Mouse (Mus musculus) heart, postnatal 25 days (tissue): ENCODE results near the gene Grik3. TPM values are rescaled to one million over a fixed set of nuclear protein-coding genes. Genes with fewer than 3 reads are reported as not detected.

Experiments used
- DNase-seq: peaks from one replicate; pipeline ENCODE4 v3.0.0; 2022; ENCODE audit warnings: low spot score
- intact Hi-C: fragments of 180-260 bp; cut with DNase I; formaldehyde crosslinking; loops from one replicate; pipeline ENCODE4 v1.15.1; 2025
- total RNA-seq, 2 experiments: library from RNA; stranded (reverse); gene quantifications; 2 replicates each; pipeline ENCODE4 v1.2.3; 2021

Grik3 gene
- total RNA-seq, 2 experiments from 2014 or later = 0.11 to 0.13 TPM

DNA sequence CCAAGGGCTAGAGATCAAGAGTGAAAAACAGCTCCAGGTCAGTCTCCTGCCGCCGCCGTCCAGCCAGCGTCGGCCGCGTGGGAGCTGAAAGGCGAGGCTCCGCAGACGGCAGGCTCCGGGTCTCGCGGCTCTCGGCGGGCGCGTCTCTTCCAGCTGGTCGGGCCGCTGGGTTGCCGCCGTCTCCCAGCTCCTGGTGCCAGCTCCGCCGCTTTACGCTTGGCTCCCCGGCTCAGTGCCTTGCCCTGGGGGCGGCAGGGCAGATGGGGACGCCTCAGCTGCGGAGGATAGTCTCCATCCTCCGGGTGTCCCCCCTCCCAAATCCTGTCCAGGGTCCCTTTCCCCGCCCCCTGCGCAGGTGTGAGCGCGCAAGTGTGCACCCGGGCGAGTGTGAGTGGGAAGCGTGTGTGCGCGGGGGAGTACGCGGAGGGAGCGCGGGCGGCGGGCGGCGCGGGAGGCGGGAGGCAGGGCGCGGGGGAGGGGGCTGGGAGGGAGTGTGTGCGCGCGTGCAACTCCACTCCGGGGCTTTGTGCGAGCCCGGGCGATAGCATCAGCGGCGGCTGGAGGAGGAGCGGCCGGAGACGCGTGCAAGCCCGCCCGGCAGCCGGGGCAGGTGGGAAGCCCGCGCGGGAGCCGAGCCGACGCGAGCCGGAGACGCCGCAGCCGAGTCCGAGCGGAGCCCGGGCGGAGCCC is 454 bp upstream of the Grik3 start:
- intact Hi-C loops = loop anchor here (5.0 kb wide), 2 partner anchors 432 to 472 kb away; no protein-coding TSS in a partner anchor
- DNase-seq = no peak

DNA sequence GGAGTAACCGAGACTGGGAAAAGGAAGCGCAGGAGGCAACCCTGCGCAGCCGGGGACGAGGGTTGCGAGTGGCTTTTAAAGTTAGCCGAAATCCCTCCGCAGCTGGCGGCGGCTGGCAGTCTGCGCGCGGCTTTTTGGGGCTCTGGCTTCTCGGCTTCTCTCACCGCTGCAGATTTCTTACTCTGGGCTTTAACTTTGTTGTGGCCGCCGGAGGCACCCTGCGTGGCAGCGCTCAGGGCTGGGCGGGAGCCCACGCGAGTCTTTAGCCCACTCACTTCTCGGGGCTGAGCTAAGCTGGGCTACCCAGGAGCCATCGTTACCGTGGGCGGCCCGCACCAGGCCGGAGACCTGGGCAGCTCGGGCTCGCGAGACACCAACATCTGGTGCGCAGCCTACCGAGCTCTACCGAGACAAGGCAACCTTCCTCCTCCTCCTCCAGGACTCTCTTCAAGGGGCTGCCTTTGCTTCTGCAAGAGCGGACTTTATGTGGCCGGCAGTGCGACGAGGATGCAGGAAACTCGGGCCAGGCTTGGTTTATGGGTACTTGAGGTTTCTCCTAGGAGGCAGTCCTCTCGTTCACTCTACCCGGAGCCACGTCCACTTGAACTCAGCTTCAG is 1.1 kb downstream of the Grik3 start:
- intact Hi-C loops = no loop called here

DNA sequence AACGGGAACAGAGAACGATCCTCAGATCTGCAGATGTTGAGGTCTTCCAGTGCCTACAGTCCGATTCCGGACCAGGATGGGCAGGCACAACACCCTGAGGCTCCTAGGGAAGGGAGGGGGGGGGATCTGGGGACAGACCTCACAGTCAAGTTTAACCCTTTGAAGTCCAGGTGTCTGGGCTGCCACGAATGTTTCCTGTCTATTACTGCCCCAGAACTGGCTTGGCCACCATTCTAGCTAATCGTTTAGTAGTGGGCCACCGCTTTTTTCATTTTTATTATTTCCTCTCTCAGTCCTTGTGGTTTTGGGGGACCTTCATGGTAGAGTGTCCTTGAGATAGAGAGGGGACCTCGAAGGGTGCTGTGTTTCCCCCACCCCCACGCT is 1.6 kb downstream of the Grik3 start:
- no peak for DNase-seq
- intact Hi-C loops = no loop called here

More for the DNA sequence above, 1.1 kb downstream of the Grik3 start:
- DNase-seq = no peak

DNA sequence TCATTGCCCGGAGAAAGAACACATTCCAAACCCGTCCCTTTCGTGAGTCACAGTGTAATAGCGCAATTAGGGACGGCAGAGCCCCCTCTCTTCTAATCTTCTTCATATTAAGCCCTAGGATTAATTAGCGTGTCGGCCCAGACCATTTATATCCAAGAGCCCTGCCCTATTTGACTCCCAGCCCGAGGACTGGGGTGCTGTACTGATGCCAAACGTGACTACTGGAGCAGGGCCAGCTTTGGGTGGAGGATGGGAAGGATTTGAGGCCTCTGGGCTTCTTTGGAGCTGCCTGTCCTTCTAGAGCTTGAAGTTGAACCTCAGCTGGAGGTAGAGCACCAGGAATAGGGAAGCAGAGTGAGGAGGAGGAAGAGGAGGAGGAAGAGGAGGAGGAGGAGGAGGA is 2.2 kb downstream of the Grik3 start:
- no peak for DNase-seq
- intact Hi-C loops = no loop called here

DNA sequence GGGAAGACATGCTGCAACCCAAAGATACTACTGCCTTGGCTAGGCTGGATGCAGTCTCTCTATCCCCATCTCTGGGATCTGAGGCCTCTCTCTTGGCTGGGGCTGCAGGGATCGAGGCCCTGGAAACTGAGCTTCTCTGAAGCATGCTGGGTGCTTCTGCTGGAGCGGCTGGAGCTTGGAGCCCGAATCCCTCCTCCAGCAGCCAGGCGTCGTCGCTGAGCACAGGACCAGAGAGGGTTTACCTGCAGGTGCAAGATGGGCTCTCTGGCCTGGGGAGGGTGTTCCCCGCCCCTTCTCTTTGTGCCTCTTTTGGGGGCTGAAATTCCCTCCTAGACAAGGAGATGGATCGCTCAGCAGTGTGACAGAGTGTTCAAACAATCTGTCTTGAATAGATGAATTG is 2.6 kb downstream of the Grik3 start:
- intact Hi-C loops = no loop called here
- DNase-seq = no peak

DNA sequence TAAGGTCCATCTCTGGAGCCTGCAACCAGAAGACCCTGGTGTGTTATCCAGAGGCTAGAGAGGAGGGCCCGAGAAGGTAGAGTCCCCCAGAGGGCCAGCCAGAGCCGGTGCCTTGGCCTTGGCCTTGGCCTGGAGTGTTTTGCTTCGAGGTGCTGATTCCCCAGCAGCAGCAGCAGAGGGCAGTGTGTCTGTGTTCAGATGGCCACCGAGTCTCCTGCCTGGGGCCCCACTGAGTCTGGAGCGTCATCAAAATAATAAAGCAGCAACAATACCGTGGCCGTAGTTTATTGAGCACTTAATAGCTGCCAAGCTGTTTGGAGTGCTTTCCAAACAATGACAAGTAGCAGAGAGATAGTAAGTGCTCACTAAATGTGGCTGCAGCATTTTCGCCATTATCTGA is 5.0 kb downstream of the Grik3 start:
- no peak for DNase-seq
- intact Hi-C loops = no loop called here

DNA sequence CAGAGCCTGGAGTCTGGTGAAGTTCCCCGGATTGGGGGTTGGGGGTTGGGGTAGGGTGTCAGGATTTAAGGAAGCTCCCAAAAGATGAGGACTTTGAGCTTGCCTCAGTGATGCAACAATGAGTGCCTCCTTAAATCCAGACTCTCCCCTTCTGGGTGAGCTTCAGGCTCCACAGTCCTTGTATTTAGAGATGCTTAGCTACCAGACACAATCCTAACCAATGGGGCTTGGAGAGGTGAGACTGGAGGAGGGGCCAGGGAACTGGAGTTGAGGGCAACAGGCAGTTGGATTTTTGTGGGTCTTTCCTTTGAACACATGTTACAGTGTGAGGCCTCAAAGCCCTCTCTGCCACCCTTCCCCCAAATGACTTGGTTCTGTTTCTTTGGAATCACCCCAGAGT is 6.5 kb downstream of the Grik3 start:
- no peak for DNase-seq
- intact Hi-C loops = no loop called here

DNA sequence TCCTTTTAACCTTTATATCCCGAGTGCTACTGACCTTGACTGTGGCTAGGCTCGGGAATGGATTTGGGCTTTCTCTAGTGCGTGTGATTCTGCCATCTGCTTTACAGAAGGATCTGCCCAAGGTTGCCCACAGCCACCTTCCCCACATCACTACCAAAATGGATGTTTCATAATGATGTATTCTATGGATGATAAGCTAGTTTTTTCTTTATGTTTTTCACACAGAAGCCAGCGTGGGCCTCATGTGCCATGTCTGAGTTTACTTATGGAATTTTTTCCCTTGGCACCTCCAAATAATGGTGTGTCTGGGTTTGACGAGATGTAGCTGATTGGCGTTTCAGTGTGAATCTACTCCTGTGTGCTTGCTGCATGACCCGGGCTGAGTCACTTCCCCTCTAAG is 7.0 kb downstream of the Grik3 start:
- intact Hi-C loops = no loop called here
- no peak for DNase-seq

DNA sequence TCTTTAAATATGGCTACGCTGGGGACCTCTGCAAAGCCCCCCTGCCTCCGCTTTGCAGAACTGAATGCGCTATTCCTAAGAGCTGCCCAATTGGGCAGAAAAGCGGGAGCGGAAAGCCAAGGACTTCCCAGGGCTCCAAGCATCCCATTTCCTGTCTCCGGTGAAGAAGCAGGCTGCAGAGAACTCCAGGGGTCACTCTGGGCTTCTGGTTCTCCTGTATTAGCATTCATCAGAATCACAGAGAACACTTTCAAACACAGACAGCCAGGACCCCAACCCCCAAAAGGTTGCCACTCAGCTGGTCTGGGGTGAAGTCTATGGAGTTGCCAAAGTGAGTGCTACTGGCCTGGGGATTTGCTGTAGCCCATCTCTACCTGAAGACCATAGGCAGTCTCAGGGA is 8.4 kb downstream of the Grik3 start:
- intact Hi-C loops = no loop called here
- DNase-seq = no peak

DNA sequence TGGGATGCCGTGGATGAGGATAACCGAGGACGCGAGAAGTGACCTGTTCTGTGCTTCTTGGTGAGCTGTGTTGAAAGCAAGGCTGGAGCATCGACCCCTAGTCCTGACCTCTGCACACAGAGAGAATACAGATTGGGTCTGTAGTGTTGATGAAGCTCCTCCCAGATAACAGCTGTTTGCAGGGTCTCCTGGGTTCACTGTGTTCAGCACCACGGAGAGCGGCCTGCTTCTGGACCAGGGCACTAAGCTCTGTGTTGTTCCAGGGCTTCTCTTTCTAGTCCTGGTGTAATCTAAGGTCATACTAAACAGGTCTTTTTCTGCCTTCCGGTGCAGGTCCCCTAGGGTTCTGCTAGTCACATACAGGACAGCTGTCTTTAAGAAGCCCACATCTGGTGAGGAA is 12.4 kb downstream of the Grik3 start:
- no peak for DNase-seq
- intact Hi-C loops = no loop called here

DNA sequence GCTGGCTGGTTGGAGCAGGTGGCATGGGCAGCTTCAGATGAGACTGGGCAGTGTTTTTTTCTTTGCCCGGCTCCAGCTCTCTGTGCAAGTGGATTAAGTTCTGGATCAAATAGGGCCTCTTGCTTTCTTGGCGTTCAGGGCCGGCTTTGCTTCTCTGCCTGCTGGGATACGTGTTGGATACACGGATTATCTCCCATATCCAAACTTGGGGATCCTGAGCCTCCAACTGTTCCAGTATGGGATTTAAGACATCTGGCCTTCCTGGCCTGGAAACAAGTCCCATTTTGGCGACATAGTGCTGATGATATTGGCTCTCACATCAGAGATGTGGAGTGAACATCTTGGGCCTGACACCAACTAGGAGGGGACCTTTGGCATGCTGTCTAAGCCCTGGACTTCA is 21.9 kb downstream of the Grik3 start:
- DNase-seq = no peak
- intact Hi-C loops = no loop called here

DNA sequence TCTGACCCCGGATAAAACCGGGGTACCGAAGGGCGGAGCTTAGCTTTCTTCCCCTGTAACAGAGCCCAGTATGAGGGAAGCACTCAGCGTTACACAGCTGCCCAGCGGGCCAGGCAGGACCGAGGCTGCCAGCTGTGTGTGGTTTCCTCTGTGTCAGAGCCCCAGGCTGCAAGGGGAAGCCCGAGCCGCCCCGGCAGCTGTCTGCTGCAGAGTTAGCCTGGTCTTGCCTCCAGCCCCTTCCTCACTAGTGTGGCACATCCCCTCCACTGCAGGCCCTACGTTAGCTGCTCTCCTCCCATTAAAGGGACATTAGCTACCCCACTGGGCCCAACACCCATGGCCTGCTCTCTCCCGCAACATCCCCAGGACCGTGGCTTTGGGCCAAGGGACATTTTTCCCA is 25.1 kb downstream of the Grik3 start:
- intact Hi-C loops = no loop called here
- DNase-seq = no peak

DNA sequence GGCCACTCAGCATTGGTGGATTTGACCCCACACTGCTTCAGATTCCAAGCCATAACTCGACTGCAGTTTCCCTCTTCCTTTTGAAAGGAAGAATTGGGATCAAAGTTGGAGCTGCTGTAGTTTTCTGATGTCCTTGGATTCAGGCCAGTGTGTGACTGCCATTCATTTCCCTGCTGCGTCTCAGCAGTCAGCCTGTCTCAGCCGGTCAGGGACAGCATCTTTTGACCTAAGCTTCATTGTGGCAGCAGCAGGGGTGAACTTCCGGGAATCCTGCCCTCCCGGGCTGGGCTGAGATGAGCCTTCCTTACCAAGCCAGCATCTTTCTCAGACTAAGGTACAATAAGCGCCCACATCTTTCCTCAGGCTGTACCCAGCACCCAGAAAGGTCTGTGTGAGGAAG is 26.1 kb downstream of the Grik3 start:
- intact Hi-C loops = no loop called here

DNA sequence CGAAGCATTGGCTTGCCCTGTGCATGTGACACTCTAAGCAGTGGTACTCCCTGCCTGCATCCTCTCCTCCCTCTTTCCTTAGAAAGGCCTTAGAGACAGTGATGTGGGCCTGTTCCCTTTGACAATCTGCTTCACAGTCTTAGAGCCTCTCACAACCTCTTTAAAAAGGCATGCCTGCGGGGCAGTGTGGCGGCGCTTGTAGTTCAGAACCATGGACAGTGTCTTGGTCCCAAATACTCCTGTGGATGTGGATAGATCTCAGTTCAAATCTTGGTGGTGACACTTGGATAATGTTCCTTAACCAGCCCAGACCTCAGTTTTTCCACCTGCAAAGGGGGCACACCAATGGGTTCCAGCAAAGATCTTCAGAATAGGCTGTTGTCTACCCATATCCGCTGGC is 28.4 kb downstream of the Grik3 start:
- DNase-seq = no peak

More for the DNA sequence above, 26.1 kb downstream of the Grik3 start:
- DNase-seq = no peak

DNA sequence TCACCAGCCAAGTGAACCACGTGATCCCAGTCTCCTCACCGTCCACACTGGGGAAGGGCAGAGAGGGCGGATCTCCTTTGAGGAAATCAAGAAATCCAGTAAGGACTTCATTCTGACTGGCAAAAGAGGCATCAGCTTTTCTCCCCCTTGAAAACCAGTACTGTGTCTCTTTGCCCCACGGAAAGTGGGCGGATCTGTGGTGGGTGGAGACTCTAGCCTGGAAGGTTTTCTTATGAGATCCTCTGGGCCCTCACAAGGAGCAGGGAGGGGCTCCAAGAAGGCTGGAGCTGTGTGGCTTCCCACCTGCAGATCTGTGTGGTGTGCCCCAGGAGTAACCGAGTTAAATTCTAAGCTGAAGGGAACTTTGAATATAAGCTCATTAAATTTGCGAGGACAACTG is 32.4 kb downstream of the Grik3 start:
- no peak for DNase-seq
- intact Hi-C loops = no loop called here

More for the DNA sequence above, 28.4 kb downstream of the Grik3 start:
- intact Hi-C loops = no loop called here

DNA sequence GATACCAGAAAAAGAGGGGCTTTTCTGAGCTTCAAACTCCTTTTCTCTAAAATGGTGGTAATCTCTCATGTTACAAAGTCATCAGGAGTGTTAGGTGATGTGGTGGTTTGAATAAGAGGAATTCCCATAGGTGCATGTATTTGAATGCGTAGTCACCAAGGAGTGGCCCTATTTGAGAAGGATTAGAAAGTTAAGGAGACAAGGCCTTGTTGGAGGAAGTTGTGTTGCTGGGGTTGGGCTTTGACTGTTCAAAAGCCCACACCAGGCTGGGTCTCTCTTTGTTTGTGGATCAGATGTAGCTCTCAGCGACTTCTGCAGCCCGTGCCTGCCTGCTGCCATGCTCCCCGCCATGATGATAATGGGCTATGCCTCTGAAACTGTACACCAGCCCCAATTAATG is 34.8 kb downstream of the Grik3 start:
- intact Hi-C loops = no loop called here
- DNase-seq = no peak

DNA sequence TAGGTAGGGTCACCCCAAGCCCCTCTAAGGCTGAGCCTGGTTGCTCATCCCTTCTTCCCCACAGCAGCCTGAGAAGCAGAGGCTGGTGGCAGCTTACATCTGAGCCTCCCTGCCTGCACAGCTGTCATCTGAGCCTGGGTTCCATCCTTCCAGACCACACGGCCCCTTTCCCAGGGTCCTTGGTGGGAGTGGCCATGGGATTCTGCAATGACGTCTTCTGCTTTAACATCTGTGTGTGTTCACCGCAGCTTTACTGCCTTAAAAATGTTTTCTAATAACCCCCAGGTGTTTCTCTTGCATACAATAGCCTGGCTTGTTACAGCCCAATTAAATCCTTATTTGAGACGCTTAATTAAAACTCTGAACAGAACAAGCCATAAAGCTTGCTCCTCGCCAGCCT is 35.9 kb downstream of the Grik3 start:
- DNase-seq = no peak
- intact Hi-C loops = no loop called here

DNA sequence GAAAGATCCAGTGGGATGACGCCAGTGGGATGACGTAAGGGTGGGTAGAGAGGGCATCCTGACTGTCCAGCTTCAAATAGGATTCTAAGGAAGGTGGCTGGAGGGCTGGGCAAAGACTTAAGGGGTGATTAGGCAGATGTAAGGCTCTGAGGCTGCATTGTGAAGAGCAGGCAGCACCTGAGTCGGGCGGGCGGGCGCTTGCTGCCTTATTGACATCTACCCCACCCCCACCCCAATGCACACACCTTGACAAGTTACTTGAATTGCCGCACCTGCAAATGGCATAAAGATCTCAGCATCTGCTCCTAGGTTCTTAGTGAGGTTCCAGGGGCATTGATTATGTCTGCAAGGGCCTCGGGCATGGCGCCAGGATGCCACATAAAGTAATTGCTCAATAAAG is 43.5 kb downstream of the Grik3 start:
- DNase-seq = no peak
- intact Hi-C loops = no loop called here

DNA sequence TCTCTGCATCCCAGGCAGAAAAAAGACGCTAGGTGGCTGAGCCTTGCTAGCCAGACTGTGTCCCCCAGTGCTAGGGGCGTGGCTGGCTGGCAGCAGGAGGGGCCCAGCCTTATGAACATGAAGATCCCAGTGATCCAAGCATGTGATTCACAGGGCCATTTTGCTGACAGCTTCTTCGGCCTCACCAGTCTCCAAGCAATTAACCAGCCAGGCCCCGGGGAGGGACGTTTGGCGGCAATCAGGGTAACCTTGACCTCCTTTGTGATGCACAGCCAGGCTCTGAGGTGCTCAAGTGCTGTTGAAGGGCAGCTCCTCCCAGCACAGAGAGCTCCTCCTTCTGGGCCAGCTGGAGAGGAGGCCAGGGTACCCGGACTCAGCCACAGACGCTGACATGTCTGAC is 43.9 kb downstream of the Grik3 start:
- no peak for DNase-seq
- intact Hi-C loops = no loop called here

DNA sequence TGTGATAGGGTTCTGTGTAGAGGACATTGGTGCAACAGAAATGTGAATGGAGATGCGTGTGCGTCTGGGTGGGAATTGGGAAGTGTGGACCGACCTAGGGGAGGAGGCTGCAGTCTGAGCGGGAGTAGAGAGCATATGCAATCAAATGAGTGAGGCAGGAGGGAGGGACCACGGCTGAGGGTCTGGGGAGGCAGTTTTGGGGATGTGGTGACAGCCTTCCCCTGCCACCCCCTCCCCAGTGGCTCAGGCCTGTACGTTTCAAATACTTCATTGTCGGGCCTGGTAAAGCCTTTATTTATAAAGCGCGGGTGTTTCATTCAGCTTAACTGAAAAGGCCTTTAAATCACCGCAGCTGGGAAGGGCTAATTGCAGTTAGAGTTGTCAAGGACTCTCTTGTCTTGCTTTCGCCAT is 44.5 kb downstream of the Grik3 start:
- intact Hi-C loops = no loop called here

DNA sequence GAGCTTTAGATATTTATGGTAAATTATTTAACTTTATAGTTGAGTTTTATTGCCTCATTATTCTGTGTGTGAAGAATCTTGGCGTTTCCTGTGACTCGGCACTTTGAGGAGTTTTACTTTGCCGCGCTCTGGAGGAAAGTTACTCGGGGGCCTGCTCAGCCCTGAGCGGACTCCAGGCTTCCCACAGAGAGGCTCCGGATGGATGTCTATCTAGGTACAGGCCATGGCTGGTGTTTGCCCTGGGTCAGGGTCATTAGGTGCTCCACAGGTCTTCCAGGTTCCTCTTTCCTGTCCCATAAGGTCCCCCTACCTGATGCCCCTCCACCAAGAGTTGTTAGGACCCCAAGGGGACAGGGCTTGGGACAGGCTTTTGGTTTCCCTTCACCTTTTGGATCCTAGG is 45.0 kb downstream of the Grik3 start:
- intact Hi-C loops = no loop called here

More for the DNA sequence above, 44.5 kb downstream of the Grik3 start:
- no peak for DNase-seq

DNA sequence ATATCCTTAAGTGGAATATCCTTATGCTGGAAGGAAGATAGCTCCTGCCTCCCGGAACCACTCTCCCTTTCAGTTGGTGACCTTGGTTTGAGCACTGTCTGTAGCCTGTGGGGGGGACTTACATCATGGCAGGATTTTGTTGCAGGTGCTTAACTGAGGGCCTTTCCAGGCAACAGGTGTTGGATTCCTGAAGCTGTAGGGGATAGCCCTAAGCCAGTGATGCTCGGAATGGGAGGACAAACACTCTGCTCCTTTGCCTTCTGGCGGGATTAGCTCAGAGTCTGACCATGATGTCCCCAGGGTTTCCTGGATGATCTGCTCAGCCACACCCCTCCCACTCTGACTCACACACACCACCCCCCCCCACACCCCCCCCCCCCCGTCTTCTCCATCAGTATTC is 45.5 kb downstream of the Grik3 start:
- no peak for DNase-seq
- intact Hi-C loops = no loop called here

More for the DNA sequence above, 45.0 kb downstream of the Grik3 start:
- DNase-seq = no peak
